Mouse (Mus musculus): ENCODE data around the gene Rab3c. TPM values are rescaled to one million over a fixed set of nuclear protein-coding genes. Genes with fewer than 3 reads are reported as not detected.

The Rab3c gene
- polyA plus RNA-seq, 1 experiment from 2014 or later, result 2.9 TPM

GRCm38 (mm10) chr13:110248481-110248880 is 32.3 kb downstream of the Rab3c start:
- no peak overlapping the region for H3K4me2 ChIP-seq
- no peaks in the 10 kb centered on the region for H3K4me1 ChIP-seq
- no peaks in the 10 kb centered on the region for H3K27me3 ChIP-seq
- no peaks in the 10 kb centered on the region for H3K36me3 ChIP-seq
- no peak for ATAC-seq (replicated peaks; ENCODE audit: low FRiP score)
- WGBS, result 86% methylated on average over 2 of the region's 2 CpGs
- no peak overlapping the region for H3K4me3 ChIP-seq (replicated peaks)
- no peak overlapping the region for H3K9ac ChIP-seq
- H3K27ac ChIP-seq, result no peak overlapping the region
- no peaks in the 10 kb centered on the region for H3K9me3 ChIP-seq (replicated peaks)

GRCm38 (mm10) chr13:110238970-110239369 is 41.8 kb downstream of the Rab3c start:
- H3K27ac ChIP-seq, result no peak overlapping the region
- 52% methylated on average over 3 of the region's 3 CpGs for WGBS

GRCm38 (mm10) chr13:110237209-110237935 is 43.4 kb downstream of the Rab3c start:
- ATAC-seq (replicated peaks; ENCODE audit: low FRiP score), result 0 out of 2 replicates have a peak, but pooled peaks have one; percentile 43
- H3K4me1 ChIP-seq, result peaks cover 8% of the 10 kb centered on the region
- H3K4me3 ChIP-seq (replicated peaks), result no peak overlapping the region
- H3K36me3 ChIP-seq, result no peaks in the 10 kb centered on the region
- 30% methylated on average over 10 of the region's 10 CpGs for WGBS
- H3K27ac ChIP-seq, result no peak overlapping the region
- peak overlapping the region; percentile 33; the same call in 1 of the 2 replicates for H3K4me2 ChIP-seq
- no peaks in the 10 kb centered on the region for H3K9me3 ChIP-seq (replicated peaks)
- no peak overlapping the region for H3K9ac ChIP-seq
- no peaks in the 10 kb centered on the region for H3K27me3 ChIP-seq

More at GRCm38 (mm10) chr13:110238970-110239369, 41.8 kb downstream of the Rab3c start:
- Histone ChIP-seq H3K9me3 (replicated peaks) (no peaks in the 10 kb centered on the region), H3K4me2 (no peak overlapping the region), H3K4me3 (replicated peaks) (no peak overlapping the region), H3K27me3 (no peaks in the 10 kb centered on the region), H3K9ac (no peak overlapping the region), H3K4me1 (peaks cover 8% of the 10 kb centered on the region), H3K36me3 (no peaks in the 10 kb centered on the region)
- ATAC-seq (replicated peaks; ENCODE audit: low FRiP score), result no peak

GRCm38 (mm10) chr13:110233364-110233763 is 47.4 kb downstream of the Rab3c start:
- WGBS, result 89% methylated on average over 5 of the region's 5 CpGs
- Histone ChIP-seq H3K36me3 (no peaks in the 10 kb centered on the region), H3K4me2 (no peak overlapping the region), H3K4me3 (replicated peaks) (no peak overlapping the region), H3K27ac (no peak overlapping the region), H3K9ac (no peak overlapping the region), H3K9me3 (replicated peaks) (no peaks in the 10 kb centered on the region), H3K27me3 (no peaks in the 10 kb centered on the region), H3K4me1 (peaks cover 8% of the 10 kb centered on the region)
- ATAC-seq (replicated peaks; ENCODE audit: low FRiP score), result no peak

- ATAC-seq (replicated peaks; ENCODE audit: low FRiP score), result no peak
- H3K4me1 ChIP-seq, result peaks cover 4% of the 10 kb centered on the region; the same call in 1 of the 2 replicates
- H3K27me3 ChIP-seq, result no peaks in the 10 kb centered on the region
- no peak overlapping the region for H3K27ac ChIP-seq
- H3K4me3 ChIP-seq (replicated peaks), result no peak overlapping the region
- no peaks in the 10 kb centered on the region for H3K9me3 ChIP-seq (replicated peaks)
- no peak overlapping the region for H3K4me2 ChIP-seq
- no peak overlapping the region for H3K9ac ChIP-seq
- 65% methylated on average over 5 of the region's 5 CpGs for WGBS
- H3K36me3 ChIP-seq, result no peaks in the 10 kb centered on the region
Observed at GRCm38 (mm10) chr13:110231086-110231688, 49.6 kb downstream of the Rab3c start.

- Histone ChIP-seq H3K36me3 (no peaks in the 10 kb centered on the region), H3K9ac (no peak overlapping the region), H3K4me3 (replicated peaks) (no peak overlapping the region), H3K4me2 (no peak overlapping the region), H3K27ac (no peak overlapping the region), H3K4me1 (peaks cover 4% of the 10 kb centered on the region; the same call in 1 of the 2 replicates), H3K9me3 (replicated peaks) (no peaks in the 10 kb centered on the region), H3K27me3 (no peaks in the 10 kb centered on the region)
- WGBS, result 83% methylated on average over 4 of the region's 4 CpGs
- ATAC-seq (replicated peaks; ENCODE audit: low FRiP score), result no peak
Observed at GRCm38 (mm10) chr13:110230046-110230445, 50.8 kb downstream of the Rab3c start.

- WGBS, result 89% methylated on average over 7 of the region's 7 CpGs
- H3K4me3 ChIP-seq (replicated peaks), result no peak overlapping the region
- H3K27ac ChIP-seq, result no peak overlapping the region
- no peak for ATAC-seq (replicated peaks; ENCODE audit: low FRiP score)
- H3K36me3 ChIP-seq, result no peaks in the 10 kb centered on the region
- no peaks in the 10 kb centered on the region for H3K4me1 ChIP-seq
- no peak overlapping the region for H3K9ac ChIP-seq
- H3K9me3 ChIP-seq (replicated peaks), result no peaks in the 10 kb centered on the region
- H3K4me2 ChIP-seq, result no peak overlapping the region
- H3K27me3 ChIP-seq, result no peaks in the 10 kb centered on the region
Observed at GRCm38 (mm10) chr13:110219195-110219594, 61.6 kb downstream of the Rab3c start.

GRCm38 (mm10) chr13:110218497-110218896 is 62.3 kb downstream of the Rab3c start:
- Histone ChIP-seq H3K36me3 (no peaks in the 10 kb centered on the region), H3K27me3 (no peaks in the 10 kb centered on the region), H3K9me3 (replicated peaks) (no peaks in the 10 kb centered on the region), H3K9ac (no peak overlapping the region), H3K4me2 (no peak overlapping the region), H3K4me3 (replicated peaks) (no peak overlapping the region), H3K4me1 (no peaks in the 10 kb centered on the region), H3K27ac (no peak overlapping the region)
- no peak for ATAC-seq (replicated peaks; ENCODE audit: low FRiP score)
- 78% methylated on average over 4 of the region's 4 CpGs for WGBS

- WGBS, result 83% methylated on average over 8 of the region's 8 CpGs
- ATAC-seq (replicated peaks; ENCODE audit: low FRiP score), result no peak
- no peak overlapping the region for H3K4me2 ChIP-seq
- H3K4me1 ChIP-seq, result no peaks in the 10 kb centered on the region
- no peak overlapping the region for H3K27ac ChIP-seq
- no peaks in the 10 kb centered on the region for H3K36me3 ChIP-seq
- no peaks in the 10 kb centered on the region for H3K9me3 ChIP-seq (replicated peaks)
- no peak overlapping the region for H3K9ac ChIP-seq
- H3K27me3 ChIP-seq, result no peaks in the 10 kb centered on the region
- no peak overlapping the region for H3K4me3 ChIP-seq (replicated peaks)
Observed at GRCm38 (mm10) chr13:110211526-110212075, 69.2 kb downstream of the Rab3c start.

- ATAC-seq (replicated peaks; ENCODE audit: low FRiP score), result no peak
- H3K9ac ChIP-seq, result no peak overlapping the region
- no peaks in the 10 kb centered on the region for H3K9me3 ChIP-seq (replicated peaks)
- H3K36me3 ChIP-seq, result no peaks in the 10 kb centered on the region
- H3K27ac ChIP-seq, result no peak overlapping the region
- no peaks in the 10 kb centered on the region for H3K4me1 ChIP-seq
- no peak overlapping the region for H3K4me2 ChIP-seq
- H3K27me3 ChIP-seq, result no peaks in the 10 kb centered on the region
- no peak overlapping the region for H3K4me3 ChIP-seq (replicated peaks)
- WGBS, result 88% methylated on average over 5 of the region's 5 CpGs
Observed at GRCm38 (mm10) chr13:110198906-110199305, 81.9 kb downstream of the Rab3c start.

GRCm38 (mm10) chr13:110190039-110190438 is 90.8 kb downstream of the Rab3c start:
- 56% methylated on average over 1 of the region's 1 CpGs for WGBS
- ATAC-seq (replicated peaks; ENCODE audit: low FRiP score), result no peak
- H3K4me1 ChIP-seq, result no peaks in the 10 kb centered on the region
- no peaks in the 10 kb centered on the region for H3K36me3 ChIP-seq
- no peak overlapping the region for H3K4me3 ChIP-seq (replicated peaks)
- no peak overlapping the region for H3K9ac ChIP-seq
- H3K9me3 ChIP-seq (replicated peaks), result 0 out of 2 replicates have a peak, but pooled peaks cover 3% of the 10 kb centered on the region
- H3K27ac ChIP-seq, result no peak overlapping the region
- no peak overlapping the region for H3K4me2 ChIP-seq
- H3K27me3 ChIP-seq, result no peaks in the 10 kb centered on the region

GRCm38 (mm10) chr13:110184963-110185685 is 95.7 kb downstream of the Rab3c start:
- no peak for ATAC-seq (replicated peaks; ENCODE audit: low FRiP score)
- Histone ChIP-seq H3K4me1 (no peaks in the 10 kb centered on the region), H3K9me3 (replicated peaks) (0 out of 2 replicates have a peak, but pooled peaks cover 3% of the 10 kb centered on the region), H3K4me3 (replicated peaks) (no peak overlapping the region), H3K9ac (no peak overlapping the region), H3K27me3 (no peaks in the 10 kb centered on the region), H3K4me2 (no peak overlapping the region), H3K27ac (no peak overlapping the region), H3K36me3 (no peaks in the 10 kb centered on the region)
- WGBS, result 40% methylated on average over 4 of the region's 4 CpGs
